In the genomic region with DNA sequence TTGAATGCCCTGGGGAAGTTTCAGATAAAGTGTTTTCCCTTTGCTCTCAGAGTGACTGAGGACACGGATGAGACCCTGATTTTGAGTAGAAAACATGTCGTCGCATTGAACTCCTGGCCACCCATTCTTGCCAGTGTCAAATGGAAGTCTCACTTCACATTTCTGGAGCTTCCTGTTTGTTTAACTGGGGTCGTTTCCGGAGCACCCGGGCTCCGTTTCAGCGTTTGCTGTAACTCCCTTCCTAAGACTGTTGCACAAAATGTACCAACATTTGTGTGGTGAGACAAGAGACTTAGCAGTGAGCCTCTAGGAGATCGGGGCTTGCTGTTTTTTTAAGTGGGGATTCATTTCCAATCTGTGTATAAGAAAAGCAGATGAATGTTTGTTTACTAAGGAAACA, we compare ENCODE assay signal across 12 mouse cellular contexts.
DNase-seq lines count a peak whose midpoint lies in the region; ATAC-seq and TF ChIP-seq lines count a peak whose summit lies in the region.
"Had no signal": no experiment of that assay in that cellular context is flagged by ENCODE, and none has a peak within 500 bp of the region (broad histone marks: within the 10 kb centered on the region; RNA-seq: fewer than 3 reads in every experiment).

No protein-coding gene starts in this region.

- no peaks in the 10 kb centered on the region for H3K9me3 ChIP-seq in heart, embryonic 10.5 days
- H3K9me3 ChIP-seq in midbrain, embryonic 10.5 days (replicated peaks): no peaks in the 10 kb centered on the region
- H3K9me3 ChIP-seq in midbrain, postnatal 0 days (ENCODE audit: low read length): no peaks in the 10 kb centered on the region
- H3K9me3 ChIP-seq: limb, embryonic 15.5 days had no signal

- ATAC-seq in midbrain, postnatal 0 days (ENCODE audit: low FRiP score): no peak

- DNase-seq in heart, embryonic 10.5 days (ENCODE audit: low spot score): peak; percentile 62
- no peak for DNase-seq in heart, postnatal 25 days (ENCODE audit: low spot score)
- DNase-seq in midbrain, embryonic 10.5 days (ENCODE audit: low spot score): no peak
- no peak for DNase-seq in midbrain, postnatal 0 days (ENCODE audit: low spot score)
- peak; percentile 66 for DNase-seq in lung, postnatal 10 days
- peak; percentile 45 for DNase-seq in thymus, postnatal 4 days
- DNase-seq in Muller cell, postnatal 12 days (ENCODE audit: inconsistent ontology term): no peak
- DNase-seq in gastrocnemius, postnatal 14 days: no peak
- DNase-seq: gastrocnemius, adult 2 months; right cerebral cortex, adult 18-20 months had no signal

- H3K27me3 ChIP-seq in heart, embryonic 10.5 days (ENCODE audit: insufficient read depth, poor library complexity, severe bottlenecking): no peaks in the 10 kb centered on the region
- peaks cover 9% of the 10 kb centered on the region for H3K27me3 ChIP-seq in midbrain, embryonic 10.5 days (ENCODE audit: low read depth, poor library complexity, severe bottlenecking)
- H3K27me3 ChIP-seq in midbrain, postnatal 0 days (ENCODE audit: insufficient read depth, low read length): no peaks in the 10 kb centered on the region
- H3K27me3 ChIP-seq: limb, embryonic 15.5 days had no signal

- TF ChIP-seq CTCF in midbrain, postnatal 0 days (IDR thresholded peaks at IDR 0.05): no peak

- no peak overlapping the region for H3K4me2 ChIP-seq in midbrain, postnatal 0 days (ENCODE audit: low read depth, low read length, poor library complexity, severe bottlenecking)
- H3K4me2 ChIP-seq: limb, embryonic 15.5 days had no signal

- WGBS in heart, embryonic 10.5 days: 50% methylated on average over 9 of the region's 9 CpGs
- 67% methylated on average over 9 of the region's 9 CpGs for WGBS in midbrain, embryonic 10.5 days
- WGBS in midbrain, postnatal 0 days: 63% methylated on average over 9 of the region's 9 CpGs

- H3K4me1 ChIP-seq in heart, embryonic 10.5 days: peaks cover 39% of the 10 kb centered on the region
- peaks cover 24% of the 10 kb centered on the region for H3K4me1 ChIP-seq in midbrain, embryonic 10.5 days
- H3K4me1 ChIP-seq in midbrain, postnatal 0 days (ENCODE audit: insufficient read depth, low read length): no peaks in the 10 kb centered on the region

- H3K4me3 ChIP-seq in heart, embryonic 10.5 days: no peak overlapping the region
- no peak overlapping the region for H3K4me3 ChIP-seq in midbrain, embryonic 10.5 days
- no peak overlapping the region for H3K4me3 ChIP-seq in midbrain, postnatal 0 days (ENCODE audit: low read depth, low read length)
- H3K4me3 ChIP-seq: gastrocnemius, adult 2 months; limb, embryonic 15.5 days; myocyte had no signal

- H3K36me3 ChIP-seq in heart, embryonic 10.5 days: no peaks in the 10 kb centered on the region
- H3K36me3 ChIP-seq in midbrain, embryonic 10.5 days: no peaks in the 10 kb centered on the region
- H3K36me3 ChIP-seq in midbrain, postnatal 0 days (ENCODE audit: insufficient read depth, low read length): peaks cover 12% of the 10 kb centered on the region
- H3K36me3 ChIP-seq: limb, embryonic 15.5 days had no signal

- intact Hi-C loops in heart, postnatal 25 days (cut with DNase I): loop anchor here (5.0 kb wide), 1 partner anchor 164 kb away; no protein-coding TSS in a partner anchor
- intact Hi-C loops in gastrocnemius, postnatal 14 days (cut with DNase I; ENCODE audit: low total_unique reads): no loop called here

- H3K27ac ChIP-seq in heart, embryonic 10.5 days: peak overlapping the region; percentile 75
- H3K27ac ChIP-seq in midbrain, embryonic 10.5 days (replicated peaks): 0 out of 2 replicates have a peak overlapping the region, but pooled peaks have one; percentile 3
- no peak overlapping the region for H3K27ac ChIP-seq in midbrain, postnatal 0 days (ENCODE audit: low read depth, low read length)
- H3K27ac ChIP-seq: gastrocnemius, adult 2 months; limb, embryonic 15.5 days had no signal

- H3K9ac ChIP-seq in midbrain, postnatal 0 days (replicated peaks; ENCODE audit: low read length, poor library complexity, severe bottlenecking): no peak overlapping the region
- H3K9ac ChIP-seq: limb, embryonic 15.5 days had no signal

Comparison
In these comparisons a context has a peak if more than half of its experiments do, and no peak if none do; other contexts are left out.
1. DNase-seq: peak in heart, embryonic 10.5 days (single experiment), lung, postnatal 10 days (single experiment) and thymus, postnatal 4 days (single experiment); none in heart, postnatal 25 days (single experiment), midbrain, embryonic 10.5 days (single experiment), midbrain, postnatal 0 days (single experiment), Muller cell, postnatal 12 days (single experiment) and gastrocnemius, postnatal 14 days (single experiment).